Mouse (Mus musculus) layer of hippocampus, adult 9-10 months (tissue): Measurements from ENCODE around the gene Zkscan5.
"Not testable (repeated sequence)": the region's sequence is repeated elsewhere in the genome, so short reads cannot be mapped to it uniquely, and the experiment has no call there.

Experiments used
- DNase-seq: peaks from one replicate; pipeline ENCODE4 v3.0.0; 2022; ENCODE audit warnings: low spot score

Zkscan5 gene

DNA sequence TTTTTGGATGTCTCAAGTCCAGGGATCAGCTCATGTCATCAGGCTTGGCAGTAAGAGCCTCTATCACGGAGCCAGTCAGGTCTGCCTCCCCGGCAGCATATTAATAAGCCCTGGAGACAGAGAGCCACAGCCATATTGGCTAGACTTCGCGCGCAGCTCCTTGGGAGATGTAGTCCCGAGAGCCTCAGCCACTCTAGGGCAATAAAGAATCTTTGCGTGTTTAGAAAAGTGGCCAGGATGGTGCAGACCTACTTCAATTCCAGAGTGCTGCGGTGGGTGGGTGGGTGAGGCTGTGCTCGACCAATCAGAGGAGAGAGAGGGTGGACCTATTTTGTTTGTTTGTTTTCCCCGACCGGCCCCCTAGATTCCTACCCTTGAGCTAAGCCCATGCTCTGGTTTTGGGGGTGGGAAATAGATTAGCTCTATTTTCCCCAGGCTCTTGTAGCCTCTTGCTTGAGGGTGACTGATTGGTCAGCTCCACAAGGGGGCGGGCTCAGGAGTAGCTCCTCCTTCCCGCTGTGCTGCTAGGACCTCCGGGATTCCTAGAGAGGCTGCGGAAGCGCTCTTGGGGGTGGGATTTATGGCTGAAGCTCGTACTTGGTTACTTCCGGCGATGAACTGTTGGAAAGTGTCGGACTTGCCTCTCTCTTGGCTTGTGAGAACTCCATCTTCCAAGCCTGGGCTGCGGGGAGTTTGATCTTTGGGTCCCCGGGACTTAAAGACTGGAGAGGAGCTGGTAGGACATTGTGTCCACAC is at the start of gene Zkscan5:
TSS of gene Zkscan5 (plus strand) at position 627 of the 756 bp plus-strand sequence.
- DNase-seq, result peak; percentile 92

DNA sequence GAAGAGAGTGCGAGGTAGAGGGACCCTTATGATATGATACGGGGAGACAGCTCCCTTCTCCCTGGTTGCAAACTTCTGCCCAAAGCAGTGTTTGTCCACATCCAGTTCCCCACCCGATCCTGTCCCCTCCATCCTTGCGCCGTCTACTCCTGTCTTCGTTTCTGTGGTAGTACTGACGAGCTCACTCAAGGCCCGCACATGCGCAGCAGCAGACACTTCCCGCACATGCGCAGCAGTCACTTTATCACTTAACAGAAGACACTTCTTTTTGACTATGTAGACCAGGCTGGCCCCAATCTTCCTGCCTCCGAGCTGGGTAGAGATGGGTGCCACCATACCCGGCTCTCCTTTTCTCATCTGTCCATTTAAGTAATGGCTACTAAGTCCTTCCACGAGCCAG is 43.0 kb upstream of the Zkscan5 start:
- DNase-seq, result no peak

DNA sequence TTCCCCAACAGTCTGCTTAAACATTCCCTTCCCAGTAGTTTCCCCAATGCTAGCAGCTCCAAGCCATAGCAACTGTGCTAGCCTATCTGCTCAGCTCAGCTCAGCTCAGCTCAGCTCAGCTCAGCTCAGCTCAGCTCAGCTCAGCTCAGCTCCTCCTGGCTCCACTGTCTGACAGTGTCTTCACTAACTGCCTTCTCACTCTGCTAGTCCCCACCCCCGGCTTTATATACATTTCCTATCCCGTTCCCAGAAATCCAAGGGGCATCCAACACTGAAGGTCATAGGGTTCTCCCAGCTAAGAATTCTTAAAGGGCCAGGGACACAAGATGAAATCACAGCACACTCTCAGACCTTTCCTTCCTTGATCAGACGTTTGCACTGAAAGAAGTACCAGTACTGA is 39.7 kb upstream of the Zkscan5 start:
- DNase-seq, result no peak

DNA sequence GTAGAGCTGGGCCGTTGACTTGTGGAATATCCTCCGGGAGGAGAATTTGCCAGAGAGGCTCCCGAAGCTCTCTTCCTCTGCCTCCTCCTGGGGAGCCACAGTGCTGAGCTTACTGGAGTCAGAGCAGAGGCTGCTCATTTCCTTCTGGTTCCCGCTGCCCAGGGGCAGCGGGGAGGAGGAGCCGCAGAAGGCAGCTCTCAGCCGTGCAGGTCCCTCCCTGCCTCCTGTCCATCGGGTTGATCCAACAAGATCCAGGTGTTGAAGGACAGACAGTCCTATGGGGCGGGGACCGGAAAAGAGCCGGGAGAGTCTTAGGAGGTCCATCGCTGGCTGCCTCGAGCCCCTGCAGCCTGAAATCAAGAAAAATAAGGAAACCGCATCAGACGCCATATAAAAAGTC is 39.2 kb upstream of the Zkscan5 start:
- no peak for DNase-seq

DNA sequence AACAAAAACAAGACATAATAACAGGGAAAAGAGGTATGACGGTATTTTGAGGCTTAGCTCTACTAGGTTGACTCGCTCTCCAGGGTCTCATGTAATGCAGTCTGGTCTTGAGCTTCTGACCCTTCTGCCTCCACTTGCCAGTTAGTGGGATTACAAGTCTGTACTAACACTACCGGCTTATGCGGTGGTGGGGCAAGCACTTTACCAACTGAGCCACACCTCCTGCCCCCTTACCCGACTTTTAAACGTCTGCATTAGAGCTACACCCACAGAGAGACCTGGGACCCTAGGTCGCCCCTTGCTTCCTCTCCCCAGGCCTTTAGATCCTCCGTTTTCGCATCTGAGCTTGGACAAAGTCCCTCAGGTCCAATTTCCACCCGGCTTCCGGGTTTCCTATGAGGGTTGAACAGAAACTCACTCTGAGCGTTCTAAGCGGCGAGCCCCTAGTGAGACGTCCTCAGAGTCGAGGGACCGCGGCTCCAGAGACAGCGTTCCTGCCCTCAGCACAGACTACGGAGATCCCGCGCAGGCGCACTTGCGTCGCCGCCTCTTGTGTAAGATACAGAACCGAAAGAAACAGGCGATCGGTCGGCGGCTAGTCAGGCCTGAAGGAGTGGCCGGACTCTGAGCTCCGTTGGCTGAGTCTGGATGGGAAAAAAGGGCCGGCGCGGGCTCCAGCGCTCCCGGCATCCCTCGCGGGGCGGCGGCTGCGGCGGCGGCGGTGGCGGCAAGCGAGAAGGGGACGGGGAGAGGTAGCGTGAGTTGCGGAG is 37.6 kb upstream of the Zkscan5 start, which contains the start of the genes Ptcd1 and Cpsf4:
TSS of gene Ptcd1 (minus strand) at position 573 of the 770 bp plus-strand sequence.
TSS of gene Cpsf4 (plus strand) at position 678 of the 770 bp plus-strand sequence.
- peak; percentile 98 for DNase-seq

DNA sequence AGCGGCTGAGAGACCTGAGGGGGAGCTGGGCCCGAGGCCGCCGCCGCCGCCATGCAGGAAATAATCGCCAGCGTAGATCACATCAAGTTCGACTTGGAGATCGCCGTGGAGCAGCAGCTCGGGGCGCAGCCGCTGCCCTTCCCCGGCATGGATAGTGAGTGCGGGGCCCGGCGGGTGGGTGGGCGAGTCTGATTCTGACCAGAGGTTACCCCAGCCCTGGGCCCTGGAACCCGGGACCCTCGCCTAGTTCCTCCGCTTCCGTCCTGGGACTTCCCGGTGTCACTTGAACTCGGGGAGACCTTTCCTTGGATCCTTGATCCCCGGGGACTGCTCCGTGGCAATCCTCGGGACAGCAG is 37.1 kb upstream of the Zkscan5 start:
- DNase-seq, result no peak

DNA sequence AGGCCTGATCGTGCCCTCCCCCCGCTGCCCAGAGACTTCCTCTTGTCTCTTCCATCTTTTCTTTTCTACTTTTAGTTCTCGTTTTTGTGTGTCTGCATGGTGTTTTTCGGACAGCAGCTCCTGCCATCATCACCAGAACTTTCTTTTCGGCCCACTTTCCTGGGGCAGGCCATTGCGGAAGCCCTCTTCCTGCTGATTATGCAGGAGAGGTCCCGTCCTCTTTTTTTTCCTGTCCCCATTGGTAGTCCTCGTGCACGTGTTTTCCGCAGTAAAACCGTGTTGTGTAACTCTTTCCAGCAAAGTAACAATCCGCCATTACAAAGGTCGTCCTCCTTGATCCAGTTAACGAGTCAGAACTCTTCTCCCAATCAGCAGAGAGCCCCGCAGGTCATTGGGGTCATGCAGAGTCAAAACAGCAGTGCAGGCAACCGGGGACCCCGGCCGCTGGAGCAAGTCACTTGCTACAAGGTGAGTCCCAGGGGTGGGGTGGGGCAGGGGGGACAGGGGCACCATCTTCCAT is 25.8 kb upstream of the Zkscan5 start:
- no peak for DNase-seq

DNA sequence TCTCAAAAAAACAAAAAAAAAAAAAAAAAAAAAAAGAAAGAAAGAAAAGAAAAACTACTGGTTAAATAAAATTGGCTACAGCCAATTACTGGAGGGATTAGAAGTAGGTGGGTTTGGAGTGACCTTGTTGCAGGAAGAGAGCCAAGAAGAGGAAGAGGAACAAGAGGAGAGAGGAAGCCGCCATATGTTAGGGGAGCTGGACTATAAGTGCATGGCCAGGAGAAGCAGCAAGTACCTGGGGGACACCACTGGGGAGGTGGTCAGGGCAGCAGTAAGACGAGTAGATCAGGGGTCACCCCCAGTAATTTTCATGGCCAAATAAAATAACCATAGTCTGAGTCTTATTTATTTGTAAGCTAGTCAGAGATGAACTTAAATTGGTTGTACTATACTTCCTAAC is 19.1 kb upstream of the Zkscan5 start:
- DNase-seq, result no peak

DNA sequence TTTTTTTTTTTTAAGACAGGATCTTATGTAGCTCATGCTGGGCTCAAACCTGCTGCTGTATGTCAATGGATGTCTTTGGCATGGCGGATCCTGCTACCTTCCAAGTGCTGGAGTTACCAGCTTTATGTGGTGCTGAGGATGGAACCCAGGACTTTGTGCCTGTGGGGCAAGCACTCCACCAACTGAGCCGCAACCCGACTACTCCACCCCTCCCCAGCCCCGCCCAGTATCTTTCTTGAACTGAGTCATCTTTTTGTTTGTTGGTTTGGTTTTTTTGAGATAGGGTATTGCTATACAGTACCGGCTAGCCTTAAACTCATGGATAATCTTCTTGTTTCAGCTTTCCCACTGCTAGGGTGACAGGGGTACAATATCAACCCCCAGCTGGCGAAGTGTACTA is 14.9 kb upstream of the Zkscan5 start:
- DNase-seq, result no peak

DNA sequence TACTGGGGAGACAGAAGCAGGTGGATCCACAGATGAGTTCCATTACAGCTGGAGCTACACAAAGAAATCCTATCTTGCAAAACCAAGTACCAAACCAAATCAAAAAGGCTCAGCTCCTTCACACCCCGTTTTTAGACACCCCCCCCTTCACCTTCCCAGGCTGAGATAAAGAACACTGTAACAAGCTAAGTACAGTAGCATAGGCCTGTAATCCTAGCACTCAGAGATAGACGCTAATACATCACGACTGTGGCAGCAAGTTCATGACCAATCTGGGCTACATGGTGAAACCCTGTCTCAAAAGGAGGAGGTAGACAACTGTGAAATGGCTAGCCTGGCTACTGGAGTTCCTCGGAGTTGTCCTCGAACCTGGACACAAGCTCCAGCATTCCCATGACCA is 14.0 kb upstream of the Zkscan5 start:
- DNase-seq, result no peak

DNA sequence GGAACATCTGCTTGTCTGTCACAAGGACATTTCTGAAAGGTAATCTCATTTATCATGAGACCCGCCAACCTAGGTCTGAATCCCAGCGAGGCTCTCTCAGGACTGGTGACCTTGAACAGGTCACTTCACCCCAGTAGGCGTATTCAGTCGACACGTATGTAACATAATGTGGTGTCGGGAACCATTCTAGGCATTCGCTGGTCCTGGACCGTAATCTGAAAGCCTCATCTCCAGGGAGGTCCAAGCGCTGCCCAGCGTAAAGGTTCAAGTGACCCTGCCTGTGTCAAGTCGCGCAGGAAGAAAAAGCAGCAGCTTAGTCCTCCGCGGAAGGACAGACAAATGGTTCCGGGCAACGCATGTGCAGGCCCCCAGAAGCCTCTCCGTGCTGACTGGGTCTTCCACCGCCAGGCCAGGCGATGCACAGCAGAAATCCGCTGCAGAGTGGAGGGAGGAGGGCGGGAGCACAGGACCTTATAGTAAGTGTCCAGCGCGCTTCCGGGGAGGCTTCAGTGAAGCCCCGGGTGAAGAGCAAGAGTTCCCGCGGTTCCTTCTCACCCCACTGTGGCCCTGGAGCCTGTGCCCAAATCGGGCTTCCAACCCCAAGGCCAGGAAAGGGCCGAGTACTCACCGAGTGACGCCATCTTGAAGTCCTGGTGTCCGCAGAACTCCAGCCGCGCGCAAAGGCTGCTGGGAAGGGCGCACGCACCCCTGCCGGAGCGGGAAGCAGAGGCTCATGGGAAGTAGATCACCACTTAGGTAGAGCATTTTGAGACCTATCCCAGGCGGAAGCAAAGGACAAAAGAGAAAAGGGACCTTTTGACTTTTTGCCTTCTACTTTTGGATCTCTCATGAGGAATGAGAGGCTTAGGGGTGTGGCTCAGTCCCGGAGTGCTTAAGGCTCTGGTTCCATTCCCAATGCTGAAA is 13.2 kb upstream of the Zkscan5 start:
- DNase-seq, result peak; percentile 81

DNA sequence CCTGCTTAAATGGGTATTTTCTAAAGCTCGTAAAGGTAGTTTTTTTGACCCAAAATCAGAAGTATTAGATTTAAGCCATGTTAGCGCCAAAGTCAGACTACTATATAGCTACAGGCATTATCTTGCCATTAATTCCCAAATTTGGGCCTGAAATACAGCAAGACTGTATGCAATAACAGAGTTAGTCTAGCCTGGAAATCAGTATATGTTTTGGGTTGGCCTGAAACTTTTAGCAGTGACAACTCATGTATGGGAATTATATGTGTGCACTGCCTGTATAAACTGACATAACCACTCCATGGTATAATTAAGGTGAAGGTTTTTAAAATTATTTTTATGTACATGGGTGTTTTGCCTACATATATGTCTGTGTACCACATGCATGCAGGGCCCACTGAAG is 12.4 kb upstream of the Zkscan5 start, which contains the start of gene Atp5j2:
TSS of gene Atp5j2 (minus strand) at position 101 of the 400 bp plus-strand sequence.
- no peak for DNase-seq

DNA sequence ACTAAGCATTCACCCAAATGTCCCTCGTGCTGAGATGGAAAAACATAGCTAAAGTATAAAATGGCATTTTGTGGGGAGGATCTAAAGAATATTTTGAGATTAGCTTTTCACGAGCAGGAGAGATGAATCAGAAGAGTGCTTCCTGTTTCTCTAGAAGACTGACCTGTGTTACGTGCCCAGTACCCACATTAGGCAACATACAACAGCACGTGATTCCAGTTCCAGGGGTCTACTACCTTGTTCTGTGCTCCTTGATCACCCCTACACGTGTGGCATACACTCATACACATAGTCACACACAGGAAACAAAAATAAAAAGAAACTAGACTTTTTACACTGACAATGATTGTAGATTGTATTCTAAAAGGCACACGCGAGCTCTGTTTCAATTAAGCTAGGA is 4.0 kb upstream of the Zkscan5 start:
- DNase-seq, result no peak

DNA sequence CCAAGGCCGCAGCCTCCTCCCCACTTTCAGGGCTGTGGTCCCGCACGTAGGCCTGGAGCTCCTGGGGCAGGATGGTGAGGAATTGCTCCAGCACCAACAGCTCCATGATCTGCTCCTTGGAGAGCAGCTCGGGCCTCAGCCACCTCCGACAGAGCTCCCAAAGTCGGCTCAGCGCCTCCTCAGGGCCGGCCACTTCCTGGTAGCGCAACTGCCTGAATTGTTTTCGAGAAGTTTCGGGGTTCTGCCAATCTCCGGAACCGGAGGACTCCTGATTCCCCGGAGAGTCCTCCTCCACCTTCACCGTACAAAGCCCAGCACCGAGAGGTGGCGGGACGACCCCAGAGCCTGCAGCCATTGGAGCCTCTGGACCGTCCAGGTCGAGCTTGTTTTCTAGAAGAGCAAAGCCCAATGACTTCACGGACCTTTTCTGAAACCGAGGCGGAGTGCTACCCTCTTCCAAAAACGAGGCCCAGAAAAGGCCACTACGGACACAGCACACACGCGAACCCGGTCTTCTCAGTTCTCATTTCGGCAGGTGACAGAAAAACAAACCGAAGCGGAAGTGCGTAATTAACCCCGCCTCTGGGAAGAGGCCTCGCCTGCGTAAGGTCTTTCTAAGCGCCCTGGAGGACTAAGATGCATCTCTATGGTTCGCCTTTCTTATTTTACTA is 2.9 kb upstream of the Zkscan5 start, which contains the start of gene Zkscan14:
TSS of gene Zkscan14 (minus strand) at position 548 of the 671 bp plus-strand sequence.
- no peak for DNase-seq

DNA sequence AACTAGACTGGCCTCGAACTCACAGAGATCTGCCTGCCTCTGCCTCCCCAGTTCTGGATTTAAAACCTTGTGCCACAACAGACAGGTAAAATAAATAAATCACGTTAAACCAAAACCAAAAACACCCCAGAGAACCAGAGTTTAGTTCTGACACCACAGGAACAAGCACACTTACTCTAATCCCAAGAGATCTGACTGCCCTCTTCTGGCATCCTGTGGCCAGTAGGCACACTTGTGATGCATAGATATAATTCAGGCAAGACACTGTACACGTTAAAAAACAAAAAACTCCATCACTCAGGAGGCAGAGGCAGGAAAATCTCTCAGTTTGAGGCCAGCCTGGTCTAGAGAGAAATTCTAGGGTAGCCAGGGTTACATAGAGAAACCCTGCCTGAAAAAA is 1.9 kb upstream of the Zkscan5 start:
- DNase-seq, result no peak

DNA sequence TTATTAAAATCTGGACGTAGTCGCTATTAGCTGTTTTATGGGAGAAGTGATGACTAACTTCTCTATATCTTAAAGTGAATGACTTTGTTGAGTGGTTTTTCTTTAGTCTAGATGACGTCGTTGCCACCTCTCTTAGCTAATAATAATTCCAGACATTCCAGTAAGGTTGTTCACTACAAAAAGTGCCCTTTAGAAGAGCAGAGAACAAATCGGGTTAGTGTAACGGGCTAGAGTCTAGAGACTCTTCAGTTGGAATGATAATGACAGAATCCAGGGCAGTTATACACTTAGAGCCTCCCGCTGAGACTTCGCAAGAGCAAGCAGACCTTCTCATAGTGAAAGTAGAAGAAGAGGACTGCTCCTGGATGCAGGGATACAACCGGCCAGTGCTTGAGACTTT is 679 bp downstream of the Zkscan5 start:
- DNase-seq, result no peak

DNA sequence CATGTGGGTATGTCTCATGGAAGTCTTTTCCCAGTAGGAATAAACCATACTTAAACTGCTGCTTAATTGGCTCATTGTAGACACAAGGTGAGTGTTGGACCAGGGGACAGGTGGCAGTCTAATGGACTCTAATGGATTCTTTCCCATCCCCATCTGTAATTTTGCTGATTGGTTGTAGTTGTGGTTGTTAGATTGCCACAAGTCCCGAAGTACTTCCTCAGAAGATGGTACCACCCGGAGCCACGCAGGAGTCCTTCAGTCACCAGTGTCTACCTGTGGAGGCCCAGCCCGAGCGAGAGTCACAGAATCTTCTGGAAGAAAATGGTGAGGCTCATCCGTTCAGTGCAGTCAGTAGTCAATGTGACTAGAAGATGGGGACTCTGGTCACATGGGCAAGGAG is 3.0 kb downstream of the Zkscan5 start:
- DNase-seq, result no peak

DNA sequence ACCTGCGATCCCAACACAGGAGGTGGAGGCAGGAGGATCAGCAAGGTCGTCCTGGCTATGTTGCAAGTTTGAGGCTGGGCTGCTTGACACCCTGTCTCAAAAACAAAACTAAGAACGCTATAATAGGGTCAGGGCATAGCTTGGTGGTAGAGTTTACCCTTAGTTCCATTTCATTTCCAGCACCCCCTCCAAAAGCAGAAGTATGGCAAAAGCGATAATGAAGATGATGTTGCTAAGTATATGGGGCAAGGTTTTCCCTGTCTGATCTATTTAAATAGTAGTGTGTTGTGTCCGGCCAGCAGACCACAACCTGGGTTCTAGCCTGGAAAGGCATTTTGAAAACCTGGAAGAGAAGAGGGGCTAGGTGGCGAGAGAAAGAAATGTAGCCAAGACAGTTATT is 3.6 kb downstream of the Zkscan5 start:
- no peak for DNase-seq

DNA sequence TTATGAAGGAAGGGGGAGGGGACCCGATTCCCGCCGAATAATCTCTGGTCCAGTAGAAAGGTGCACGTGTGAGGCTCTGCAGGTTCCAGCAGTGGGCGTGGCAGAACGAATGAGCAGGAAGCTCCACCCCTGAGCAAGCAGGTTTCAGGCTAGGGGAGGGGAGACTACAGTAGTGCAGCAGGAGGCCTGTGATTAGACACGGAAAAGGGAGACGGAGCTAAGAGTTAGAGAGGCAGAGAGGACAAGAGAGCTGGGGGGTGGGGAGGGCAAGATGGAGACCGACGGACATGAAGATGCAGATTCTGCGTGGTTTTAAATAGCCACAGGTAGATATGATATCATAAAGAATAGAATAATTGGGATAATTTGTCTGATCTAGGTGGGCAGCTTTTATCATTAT is 4.0 kb downstream of the Zkscan5 start:
- DNase-seq, result not testable (repeated sequence)

DNA sequence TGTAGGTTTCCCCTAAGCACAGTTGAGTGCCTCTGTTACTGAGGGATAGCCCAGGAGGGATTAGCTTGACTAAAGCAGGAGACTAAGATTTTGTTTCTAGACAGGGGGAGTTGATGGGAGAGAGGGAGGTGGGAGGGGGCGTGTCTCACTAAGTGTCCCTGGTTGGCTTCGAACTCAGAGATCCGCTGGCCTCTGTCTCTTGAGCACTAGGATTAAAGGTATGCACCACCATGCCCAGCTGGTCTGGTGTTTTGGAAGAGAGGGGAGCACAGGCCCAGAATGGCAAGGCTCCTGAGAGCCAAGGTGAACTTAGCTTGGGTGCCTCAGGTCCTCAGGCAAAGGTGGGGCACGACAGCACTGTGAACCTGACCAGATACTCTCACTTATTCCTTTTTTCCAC is 7.0 kb downstream of the Zkscan5 start:
- no peak for DNase-seq

DNA sequence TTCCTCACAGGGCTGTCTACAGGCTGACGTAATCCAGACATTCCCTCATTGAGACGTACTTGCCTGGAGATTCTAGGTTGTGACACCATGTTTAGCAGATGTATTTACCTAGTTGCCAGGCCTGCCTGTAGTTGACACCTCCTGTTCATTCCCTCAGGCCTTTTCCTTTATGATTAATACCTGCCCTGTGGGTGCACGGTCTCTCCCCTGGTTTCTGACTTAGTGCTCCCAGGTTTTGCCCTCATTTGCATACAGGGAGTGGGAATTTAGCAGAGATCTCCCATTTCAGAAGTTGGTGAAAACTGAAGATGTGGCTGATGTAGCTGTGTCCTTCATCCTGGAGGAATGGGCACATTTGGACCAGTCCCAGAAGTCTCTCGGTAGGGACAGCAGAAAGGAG is 7.9 kb downstream of the Zkscan5 start:
- no peak for DNase-seq
